Mouse (Mus musculus) cerebellum, postnatal 25 days (tissue): ENCODE data around the gene Haus8.
A peak's percentile ranks its signal among the peaks of the same experiment; 100 is the strongest.
"Not testable (repeated sequence)": the region's sequence is repeated elsewhere in the genome, so short reads cannot be mapped to it uniquely, and the experiment has no call there.

Experiments used
- DNase-seq, 2 experiments: peaks; one replicate each; pipeline ENCODE4 v3.0.0; 2021; ENCODE audit warnings: mixed read lengths in 2 of 2

The Haus8 gene

GRCm38 (mm10) chr8:71272286-71273150, at the start of gene Haus8, which contains the start of gene Myo9b:
Haus8 (minus strand) TSS chr8:71272934.
Myo9b (plus strand) TSS chr8:71272714.
- peak; percentile 94 to 95 for DNase-seq

DNA sequence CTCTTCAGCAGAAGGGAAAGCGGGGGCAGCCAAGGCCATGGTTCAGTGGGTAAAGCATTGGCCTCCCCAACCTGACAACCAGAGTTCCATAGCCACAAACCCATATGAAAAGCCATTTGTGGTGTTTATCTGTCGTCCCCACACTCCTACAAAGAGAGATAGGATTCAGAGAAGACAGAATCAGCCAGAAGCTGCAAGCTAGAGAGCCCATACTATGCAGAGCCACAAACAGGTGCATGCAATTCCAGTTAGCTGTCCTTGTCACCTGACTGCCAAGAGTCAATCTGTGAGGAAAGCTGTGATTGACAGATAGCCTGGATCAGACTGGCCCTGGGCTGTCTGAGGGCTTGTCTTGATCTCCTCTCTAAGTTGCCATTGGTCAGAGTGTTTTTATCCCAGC, 47.0 kb upstream of the Haus8 start:
- not testable (repeated sequence) for DNase-seq

GRCm38 (mm10) chr8:71318610-71319009, 45.9 kb upstream of the Haus8 start:
- not testable (repeated sequence) for DNase-seq

- no peak for DNase-seq
These were observed 43.8 kb upstream of the Haus8 start for GRCm38 (mm10) chr8:71316486-71317031.

DNA sequence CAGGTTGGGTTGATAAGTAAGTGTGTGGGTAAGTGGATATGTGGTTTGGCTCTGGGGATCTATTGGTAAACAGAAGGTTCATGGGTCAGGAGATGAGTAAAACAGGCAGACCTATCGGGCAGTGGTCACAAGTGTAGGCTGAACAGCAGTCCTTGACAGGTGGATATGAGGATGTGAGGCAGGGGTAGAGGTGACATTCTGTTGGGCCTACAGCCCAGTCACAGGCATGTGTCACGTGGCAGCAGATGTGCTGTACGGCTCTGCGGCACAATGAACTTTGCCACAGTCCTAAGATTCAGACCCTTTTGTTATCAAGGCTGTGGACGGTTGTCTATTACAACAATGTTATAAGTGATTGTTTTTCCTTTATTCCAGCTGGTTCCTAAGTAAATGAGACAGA, 43.2 kb upstream of the Haus8 start:
- DNase-seq: no peak

DNA sequence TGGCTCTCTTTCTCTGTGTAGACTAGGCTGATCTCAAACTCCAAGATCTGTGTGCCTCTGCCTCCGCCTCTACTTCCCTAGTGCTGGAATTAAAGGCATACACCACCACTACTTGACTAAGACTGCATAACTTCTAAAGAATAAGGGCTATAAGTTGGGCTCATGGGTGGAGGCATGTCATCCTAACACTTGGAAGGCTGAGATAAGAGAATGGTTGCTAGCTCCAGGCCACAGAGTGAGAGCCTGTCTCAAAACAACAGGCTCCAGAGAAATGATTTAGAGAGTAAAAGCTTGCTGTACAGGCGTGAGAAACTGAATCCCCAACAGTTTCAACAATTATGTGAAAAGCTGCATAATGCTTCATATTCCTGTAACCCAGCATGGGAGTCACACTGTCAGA, 41.2 kb upstream of the Haus8 start:
- no peak for DNase-seq

- DNase-seq: peak in 1 of 2 experiments; percentile 38
These were observed 40.0 kb upstream of the Haus8 start for GRCm38 (mm10) chr8:71312700-71313099.

GRCm38 (mm10) chr8:71310446-71310845, 37.7 kb upstream of the Haus8 start:
- DNase-seq: no peak

GRCm38 (mm10) chr8:71307913-71308312, 35.2 kb upstream of the Haus8 start:
- no peak for DNase-seq

GRCm38 (mm10) chr8:71307371-71307770, 34.6 kb upstream of the Haus8 start:
- DNase-seq: no peak

DNA sequence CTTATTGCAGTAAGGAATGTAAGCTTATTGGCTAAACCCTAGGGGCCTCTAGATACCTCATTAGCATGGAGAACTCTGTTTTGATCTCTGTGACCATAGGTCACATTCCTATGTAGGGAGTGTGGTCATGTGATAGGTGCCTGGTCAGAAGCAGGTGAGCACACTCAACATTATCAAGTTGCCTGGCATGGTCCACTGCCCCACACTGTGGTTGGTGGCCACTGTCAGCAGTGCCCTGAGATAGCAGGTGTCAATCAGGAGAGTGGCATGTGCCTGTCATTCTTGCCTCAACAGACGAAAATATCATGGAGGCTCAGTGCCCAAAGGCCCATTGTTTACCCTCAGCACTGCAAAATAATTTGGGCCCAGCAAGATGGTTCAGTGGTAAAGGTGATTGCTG, 33.3 kb upstream of the Haus8 start:
- DNase-seq: no peak

DNA sequence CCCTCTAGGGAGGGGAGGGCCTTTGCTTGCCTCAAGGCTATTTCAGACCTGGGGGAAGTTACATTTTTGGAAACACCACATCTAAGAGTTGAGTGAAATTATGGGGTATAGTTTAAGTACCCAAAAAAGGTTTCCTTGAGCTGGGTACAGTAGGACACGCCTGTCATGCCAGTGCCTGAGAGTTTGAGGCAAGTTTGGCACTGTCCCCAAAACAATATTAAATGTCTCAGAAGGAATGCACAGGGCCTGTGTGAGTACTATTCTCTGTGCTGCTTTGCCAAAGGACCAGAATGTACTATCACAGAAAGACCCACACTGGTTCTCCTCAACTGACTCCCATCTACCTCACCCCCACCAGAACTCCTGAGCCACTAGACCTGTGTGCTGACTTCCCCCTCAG, 30.9 kb upstream of the Haus8 start:
- no peak for DNase-seq

- no peak for DNase-seq
These were observed 30.1 kb upstream of the Haus8 start for GRCm38 (mm10) chr8:71302788-71303187.

DNA sequence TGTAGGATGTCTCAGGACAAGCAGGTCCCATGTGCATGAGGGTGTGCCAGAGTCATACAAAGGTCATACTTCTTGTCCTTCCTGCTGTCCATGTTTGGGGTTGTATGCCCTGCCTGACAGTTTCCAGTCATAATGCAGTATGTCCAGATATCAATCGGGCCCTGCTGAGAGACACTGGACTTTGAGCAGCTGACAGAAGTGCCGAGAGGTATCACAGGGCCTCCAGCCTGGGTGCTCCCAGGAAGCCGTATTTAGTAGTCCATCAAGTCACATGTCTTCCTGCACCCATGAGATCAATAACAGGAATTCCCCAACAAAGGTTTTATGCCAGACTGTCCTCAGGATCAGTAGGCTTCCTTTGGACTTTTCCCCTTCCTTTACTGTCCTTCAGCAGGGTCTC, 27.0 kb upstream of the Haus8 start:
- no peak for DNase-seq

DNA sequence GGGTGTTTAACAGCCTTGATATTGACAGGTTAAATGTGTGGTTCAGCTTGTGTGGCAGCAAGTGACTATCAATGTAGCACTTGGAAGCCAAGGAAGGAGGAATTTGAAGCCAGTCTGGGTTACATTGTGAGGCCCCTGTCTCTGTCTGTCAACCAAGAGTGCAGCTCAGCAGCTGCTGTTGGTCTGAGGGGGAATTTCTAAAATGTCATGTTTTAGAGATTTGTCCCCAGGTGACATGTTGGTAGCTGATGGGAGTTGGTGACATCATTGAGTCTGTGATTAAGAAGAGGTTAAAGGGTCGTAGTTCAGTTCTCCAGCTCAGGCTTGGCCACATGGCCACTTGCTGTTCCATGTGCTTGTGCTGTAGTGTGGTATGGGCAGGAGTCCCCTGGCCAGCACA, 24.7 kb upstream of the Haus8 start:
- no peak for DNase-seq

- DNase-seq: peak in 1 of 2 experiments; percentile 33
These were observed 24.1 kb upstream of the Haus8 start for GRCm38 (mm10) chr8:71296784-71297183.

DNA sequence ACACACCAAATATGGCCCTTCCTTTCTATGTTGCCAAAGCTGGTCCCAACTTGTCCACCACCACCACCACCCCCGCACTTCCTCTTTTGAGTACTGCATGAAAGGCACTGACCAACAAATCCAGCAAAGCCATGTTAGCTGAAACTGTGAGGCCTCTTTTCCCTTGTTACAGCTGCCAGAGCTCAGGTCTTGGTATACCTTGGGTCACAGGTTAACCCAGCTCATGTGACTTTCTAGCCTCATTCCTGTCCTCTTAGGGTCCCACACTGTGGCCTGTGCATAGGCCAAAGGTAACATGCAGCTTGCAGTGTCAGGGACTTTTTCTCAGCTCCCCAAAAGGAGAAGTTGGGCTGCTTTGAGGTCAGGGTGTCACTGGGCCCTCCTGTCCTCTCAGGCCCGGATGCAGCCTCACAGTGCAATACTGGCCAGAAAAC, 23.5 kb upstream of the Haus8 start:
- DNase-seq: no peak

DNA sequence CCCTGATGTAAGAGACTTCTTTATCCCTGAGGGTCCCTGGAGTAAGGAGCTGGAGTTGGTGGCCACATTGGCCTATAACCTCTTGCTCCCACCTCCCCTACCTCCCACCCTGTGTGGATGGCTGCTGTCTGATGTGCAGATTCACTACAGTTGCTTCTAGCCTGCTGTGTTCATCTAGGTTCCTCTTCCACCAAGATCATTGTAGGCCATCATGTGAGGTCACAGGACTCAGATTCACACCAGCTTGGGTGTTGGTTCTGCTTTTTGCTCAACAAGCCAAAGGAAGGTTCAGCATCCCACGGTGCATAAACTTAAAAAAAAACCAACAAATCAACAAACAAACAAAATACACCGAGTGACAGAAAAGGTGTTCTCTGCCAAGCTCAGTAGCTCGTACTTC, 21.2 kb upstream of the Haus8 start:
- DNase-seq: not testable (repeated sequence)

DNA sequence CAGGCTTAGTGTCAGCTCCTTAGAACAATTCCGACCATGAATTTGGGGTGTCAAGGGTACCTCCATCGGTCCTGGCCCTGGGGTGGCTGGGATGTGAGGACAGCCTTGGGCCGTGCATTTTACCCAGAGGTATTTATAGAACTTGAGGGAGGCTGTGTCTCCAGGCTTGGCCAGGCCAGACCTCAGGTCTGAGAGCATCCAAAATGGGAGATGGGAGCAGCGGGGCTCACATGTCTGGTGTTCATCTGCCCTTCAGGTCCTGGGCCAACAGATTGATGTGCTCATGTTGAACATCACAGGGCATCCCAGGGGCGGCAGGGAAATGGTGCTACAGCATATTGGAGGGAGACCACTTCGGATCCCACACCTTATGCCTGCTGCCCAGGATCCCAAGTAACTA, 18.6 kb upstream of the Haus8 start:
- DNase-seq: no peak

- no peak for DNase-seq
These were observed 18.2 kb upstream of the Haus8 start for GRCm38 (mm10) chr8:71290911-71291310.

DNA sequence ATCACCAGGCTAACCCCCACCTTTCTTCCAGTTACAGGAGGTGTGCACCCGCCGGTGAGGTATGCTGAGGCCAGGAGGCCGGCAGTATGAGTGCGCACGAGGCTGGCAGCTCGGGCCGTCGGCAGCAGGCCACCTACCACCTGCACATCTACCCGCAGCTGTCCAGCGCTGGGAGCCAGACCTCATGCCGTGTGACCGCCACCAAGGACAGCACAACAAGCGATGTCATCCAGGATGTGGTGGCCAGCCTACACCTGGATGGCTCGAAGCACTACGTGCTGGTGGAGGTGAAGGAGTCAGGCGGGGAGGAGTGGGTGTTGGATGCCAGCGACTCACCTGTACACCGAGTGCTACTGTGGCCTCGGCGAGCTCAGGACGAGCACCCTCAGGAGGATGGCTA, 17.5 kb upstream of the Haus8 start:
- DNase-seq: no peak

- no peak for DNase-seq
These were observed 16.4 kb upstream of the Haus8 start for GRCm38 (mm10) chr8:71289098-71289497.

DNA sequence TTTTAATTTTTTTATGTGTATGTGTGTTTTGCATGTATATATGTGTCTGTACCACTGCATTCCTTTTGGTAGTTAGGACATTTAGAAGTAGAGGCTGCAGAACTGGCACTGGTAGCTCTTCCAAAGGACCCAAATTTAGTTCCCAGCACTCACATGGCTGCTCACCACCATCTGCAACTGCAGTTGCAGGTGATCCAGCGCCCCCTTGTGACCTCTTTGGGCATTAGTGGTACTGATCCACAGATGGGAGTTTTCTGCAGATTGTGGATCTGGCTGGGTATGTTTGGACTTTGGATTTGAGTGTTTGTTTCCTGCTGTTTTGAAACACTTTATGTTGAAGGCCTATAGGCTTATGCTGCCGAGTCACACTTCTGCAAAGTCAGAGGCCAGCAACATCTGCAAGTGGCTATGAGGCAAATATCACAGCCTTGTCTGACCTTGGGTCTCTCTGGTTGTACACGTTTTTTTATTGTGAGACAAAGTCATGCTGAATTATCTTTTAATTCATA, 15.8 kb upstream of the Haus8 start:
- DNase-seq: no peak

DNA sequence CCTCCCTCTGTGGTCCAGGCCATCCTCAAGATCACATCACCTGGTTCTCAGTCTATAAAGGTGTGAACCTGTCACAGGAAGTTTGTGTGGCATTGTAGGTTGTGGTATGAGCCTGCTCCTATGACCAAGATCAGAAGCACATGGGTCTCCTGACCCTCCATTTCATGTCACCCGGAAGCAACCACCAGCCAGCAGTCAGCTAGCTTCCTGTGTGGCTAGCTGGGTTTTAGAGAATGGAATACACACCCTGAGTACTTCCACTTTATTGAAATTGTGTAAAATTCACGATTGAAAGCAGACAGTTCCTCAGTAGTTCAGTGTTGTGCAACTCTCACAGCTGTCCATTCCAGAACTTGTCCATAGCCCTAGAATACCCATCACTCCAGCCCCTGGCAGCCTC, 13.5 kb upstream of the Haus8 start:
- not testable (repeated sequence) for DNase-seq
